Mouse (Mus musculus) kidney, postnatal 14 days (tissue): ENCODE measurements at regions not wholly inside any gene's neighbourhood (a gene's known extent, or its start where the extent isn't known, plus 50 kb on each side); places are given as distances from the start of the nearest gene placed in this dataset.

ENCODE experiments used
- DNase-seq: peaks from one replicate; pipeline ENCODE4 v3.0.0; 2022; ENCODE audit warnings: mixed read lengths

GRCm38 (mm10) chr13:48003126-48003525 is 257.9 kb upstream of the Id4 start:
- peak; percentile 10 for DNase-seq

DNA sequence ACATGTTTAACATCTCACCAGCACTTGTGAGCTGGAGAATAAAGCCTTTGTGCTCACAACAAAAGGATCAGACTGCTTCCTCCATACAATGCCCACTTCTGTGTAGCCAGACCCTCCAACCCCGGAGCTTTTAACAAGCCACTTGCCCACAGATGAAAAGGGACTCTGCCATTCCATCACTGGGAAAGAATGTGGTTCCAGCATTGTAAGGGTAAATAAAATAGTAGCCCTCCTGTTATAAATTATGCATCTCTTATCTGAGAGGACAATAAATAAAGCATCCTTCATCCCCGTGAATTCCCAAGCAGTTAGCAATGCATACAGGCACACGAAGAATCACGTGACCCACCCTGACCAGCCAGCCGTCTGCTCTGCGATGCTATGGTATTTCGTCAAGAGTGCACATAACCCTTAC is 247.7 kb upstream of the Id4 start:
- DNase-seq, result no peak

DNA sequence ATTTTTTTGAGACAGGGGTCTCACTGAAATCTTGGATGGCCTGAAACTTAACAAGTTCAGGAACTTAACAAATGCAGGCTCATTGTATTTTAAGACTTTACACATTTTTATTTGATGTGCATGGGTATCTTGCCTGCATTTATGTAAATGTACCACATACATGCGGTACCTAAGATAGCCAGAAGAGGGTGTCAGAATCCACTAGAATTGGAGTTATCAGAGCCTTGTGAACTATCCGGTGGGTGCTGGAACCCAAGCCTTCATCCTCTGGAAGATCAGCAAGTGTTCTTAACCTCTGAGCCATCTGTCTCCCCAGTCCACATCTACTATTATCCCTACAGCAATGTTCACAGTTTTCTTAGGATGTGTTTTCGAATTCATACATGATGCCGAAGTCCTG is 245.7 kb upstream of the Id4 start:
- DNase-seq, result no peak

- no peak for DNase-seq
These were observed 245.0 kb upstream of the Id4 start for GRCm38 (mm10) chr13:48016051-48016450.

- no peak for DNase-seq
These were observed 244.4 kb upstream of the Id4 start for GRCm38 (mm10) chr13:48016606-48017005.

DNA sequence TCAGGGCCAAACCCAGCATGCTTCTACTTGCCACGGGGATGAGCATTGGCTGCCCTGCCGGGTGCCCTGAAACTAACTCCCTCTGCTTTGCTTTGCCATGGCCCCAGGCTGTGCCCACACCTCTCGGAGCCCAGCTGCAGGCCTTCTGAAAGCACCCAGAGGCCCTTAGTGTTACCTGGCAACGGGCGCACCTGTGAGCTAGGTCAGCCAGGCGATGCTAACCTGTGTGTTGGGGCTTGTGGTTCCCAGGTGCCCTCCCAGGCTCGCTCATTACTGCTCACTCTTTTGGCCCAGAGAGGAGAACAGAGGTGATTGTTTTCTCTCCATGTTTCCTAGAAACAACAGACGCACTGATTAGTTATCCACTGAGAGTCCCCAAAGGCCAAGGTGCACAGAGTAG is 243.4 kb upstream of the Id4 start:
- DNase-seq, result peak; percentile 19

DNA sequence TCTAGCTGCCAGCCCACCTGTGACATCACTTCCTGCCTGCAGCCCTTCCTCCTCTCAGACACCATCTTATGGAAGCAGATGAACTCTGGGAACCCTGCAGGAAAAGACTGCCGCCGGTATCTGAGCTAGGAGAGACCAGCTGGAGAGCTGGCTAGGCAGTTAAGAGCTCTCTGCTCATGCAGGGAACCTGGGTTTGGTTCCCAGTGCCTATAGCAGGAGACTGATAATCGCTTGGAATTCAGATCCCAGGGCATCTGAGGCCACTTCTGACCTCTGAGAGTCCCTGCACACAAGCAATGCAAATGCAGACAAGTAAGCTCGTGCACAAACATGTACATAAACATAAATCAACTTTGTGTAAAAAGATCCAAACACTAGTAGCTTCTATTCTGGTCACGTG is 242.4 kb upstream of the Id4 start:
- DNase-seq, result peak; percentile 14

- no peak for DNase-seq
These were observed 237.9 kb upstream of the Id4 start for GRCm38 (mm10) chr13:48022958-48023615.

DNA sequence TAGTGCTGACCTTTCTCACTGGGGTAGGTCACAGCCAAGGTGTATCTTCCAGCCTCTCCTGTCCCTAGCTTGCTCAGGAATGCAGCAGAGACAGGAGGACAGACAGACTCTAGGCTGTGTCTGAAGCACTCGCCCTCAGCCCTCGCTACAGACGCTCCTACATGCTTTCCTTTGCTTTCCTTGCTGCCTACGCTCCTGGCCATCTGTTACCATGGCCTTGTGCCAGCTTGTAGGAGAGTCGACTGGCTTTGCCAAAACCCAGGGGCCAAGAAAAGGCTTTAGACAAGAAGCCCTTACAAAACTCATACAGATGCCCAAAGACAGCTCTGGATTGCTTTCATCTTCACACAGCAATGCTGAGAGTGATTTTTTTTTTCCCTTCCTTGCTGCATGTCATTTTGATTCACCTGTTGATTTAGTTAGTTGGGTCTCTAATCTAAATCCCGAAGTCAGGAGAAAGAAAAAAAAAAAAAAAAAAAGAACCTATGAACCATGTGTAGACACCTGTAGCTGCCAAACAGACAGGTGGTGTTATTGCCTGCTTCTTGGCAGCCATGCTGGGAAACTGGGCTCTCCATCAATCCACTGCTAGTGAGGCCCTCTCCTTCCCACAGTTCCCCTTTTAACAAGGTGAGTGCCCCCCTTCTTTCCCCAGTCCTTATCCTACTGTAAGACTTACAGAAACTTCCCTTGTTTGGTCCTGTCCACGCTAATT is 233.1 kb upstream of the Id4 start:
- peak; percentile 42 for DNase-seq

- no peak for DNase-seq
These were observed 229.5 kb upstream of the Id4 start for GRCm38 (mm10) chr13:48031491-48031890.

GRCm38 (mm10) chr13:48042172-48042571 is 218.9 kb upstream of the Id4 start:
- DNase-seq, result no peak

DNA sequence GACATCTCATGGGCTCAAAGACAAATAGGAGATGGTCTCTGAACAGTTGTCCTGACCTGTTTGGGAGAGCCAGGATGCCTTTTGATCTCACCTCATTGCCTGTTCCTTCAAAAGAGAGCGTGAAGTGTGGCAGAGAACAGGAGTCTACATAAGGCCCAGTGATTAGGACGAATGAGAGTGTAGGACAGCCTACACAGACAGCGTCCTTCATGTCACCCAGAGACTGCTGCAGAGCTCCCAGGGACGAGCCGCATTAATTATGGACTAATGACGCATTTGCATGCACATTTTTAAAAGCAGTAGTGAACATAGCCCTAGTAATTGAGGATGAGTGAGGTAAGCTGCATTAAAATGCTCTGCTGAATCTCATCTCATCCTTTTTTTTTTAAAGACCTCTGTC is 218.5 kb upstream of the Id4 start:
- DNase-seq, result no peak

DNA sequence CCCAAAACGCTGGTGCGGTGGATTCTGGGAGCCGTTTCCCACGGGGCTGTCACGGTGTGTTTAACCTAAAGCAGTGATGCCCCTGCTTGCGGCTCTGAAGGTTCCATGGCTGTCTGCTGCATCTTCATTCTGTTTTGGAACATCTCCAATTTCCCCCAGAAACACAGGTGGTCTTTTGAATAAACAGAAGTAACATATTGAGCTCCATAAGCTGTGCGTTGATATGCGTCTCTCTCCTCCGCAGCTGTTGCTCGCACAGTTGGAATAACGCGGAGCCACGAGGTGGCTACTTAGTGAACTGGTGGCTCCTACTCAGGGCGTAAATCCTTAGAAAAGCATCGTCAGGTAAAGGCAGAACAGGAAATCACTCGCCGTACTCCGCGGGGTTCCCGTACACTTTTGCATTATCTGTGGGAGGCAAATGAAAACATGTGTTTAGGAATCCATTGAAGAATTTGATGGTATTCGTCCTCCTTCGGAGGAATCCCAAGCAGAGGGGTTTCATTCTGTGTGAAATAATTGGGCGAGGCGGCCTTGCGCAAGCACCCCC is 214.8 kb upstream of the Id4 start:
- no peak for DNase-seq

- DNase-seq, result no peak
These were observed 211.2 kb upstream of the Id4 start for GRCm38 (mm10) chr13:48049796-48050195.

DNA sequence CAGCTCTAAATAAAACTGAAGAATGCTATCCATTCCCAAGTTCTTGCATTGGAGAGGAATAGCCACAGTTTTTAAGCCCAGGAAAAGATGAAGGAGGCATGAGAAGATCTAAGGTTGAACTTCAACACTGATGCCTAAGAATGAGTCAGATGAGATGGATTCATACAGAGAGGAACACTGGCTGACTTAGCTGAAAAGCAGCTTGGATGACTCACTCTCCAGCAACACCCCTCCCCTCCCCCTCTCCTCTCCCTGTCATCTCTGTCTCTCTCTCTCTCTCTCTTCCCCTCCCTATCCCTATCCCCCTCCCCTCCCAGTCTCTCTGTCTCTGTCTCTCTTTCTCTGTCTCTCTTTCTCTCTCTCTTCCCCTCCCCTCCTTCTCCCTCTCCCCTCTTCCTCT is 186.4 kb upstream of the Id4 start:
- no peak for DNase-seq

GRCm38 (mm10) chr13:48075315-48075714 is 185.7 kb upstream of the Id4 start:
- DNase-seq, result no peak

DNA sequence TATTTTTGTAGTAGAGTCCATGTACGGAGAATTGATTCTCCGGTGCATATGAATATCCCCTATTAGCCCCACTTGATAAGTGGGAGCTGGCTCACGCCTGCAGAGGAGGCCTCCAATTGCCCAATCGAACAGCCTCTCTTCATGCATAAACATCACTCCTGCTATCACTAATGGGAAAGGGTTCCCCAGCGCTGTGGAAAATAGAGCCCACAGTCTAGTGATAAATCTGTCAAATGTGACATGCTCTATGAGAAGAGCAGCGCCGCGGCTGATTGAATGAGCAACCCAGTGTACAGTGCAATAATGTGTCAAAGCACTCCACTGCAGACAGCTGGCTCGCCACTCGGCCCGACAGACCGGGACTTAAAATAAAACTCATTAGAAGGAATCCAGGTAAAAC is 182.8 kb upstream of the Id4 start:
- no peak for DNase-seq

- no peak for DNase-seq
These were observed 177.7 kb upstream of the Id4 start for GRCm38 (mm10) chr13:48083294-48083693.

DNA sequence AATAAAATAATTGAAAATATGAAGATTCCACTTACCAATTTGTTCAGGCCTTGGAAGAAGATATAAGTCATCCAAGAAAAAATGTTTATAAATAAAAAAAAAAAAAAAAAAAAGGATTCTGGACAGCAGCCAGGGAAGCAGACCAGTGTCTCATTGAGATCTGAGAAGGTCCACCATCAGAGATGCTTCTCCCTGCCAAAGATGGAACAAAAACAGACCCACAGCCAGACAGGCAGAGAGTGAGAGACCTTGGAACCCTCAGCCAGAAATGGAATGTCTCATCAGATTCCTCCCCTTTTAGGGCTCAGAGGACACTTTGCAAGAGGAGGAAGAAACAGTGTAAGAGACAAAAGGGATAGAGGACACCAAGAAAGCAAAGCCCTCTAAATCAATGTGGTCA is 177.2 kb upstream of the Id4 start:
- DNase-seq, result no peak

DNA sequence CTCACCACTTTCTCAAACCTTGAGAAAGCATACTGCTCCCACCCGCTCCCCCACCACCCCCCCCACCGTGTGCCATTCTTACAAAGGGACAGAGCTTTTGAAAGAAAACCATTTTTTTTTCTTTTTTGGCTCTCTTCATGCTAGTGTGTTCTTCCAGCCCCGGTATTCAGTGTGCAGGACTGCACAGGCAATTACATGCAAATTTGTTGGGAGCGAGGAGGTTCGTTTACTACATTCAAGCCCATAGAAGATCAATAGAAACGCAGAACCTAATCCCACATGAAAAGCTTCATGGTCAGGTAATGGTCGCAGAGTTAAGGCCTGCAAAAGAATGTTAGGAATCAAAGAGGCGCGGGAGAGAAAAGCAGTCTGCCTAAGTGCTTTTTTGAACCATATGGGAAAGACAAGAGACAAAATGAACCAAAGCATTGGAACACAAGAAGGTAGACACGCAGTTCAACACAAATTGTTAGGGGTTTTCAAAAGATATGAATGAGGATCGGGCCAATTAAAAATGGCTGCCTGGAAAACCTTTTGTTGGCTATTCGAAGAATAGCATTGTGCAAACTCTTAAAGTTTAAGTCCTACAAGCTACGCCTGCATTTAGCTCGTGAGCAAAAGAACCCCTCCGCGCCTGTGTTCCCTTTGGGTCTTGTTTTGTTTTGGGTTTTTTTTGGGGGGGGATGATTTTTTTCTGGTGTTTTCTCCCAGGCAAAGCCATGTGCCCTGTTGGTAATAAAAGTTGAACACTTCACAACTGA is 166.6 kb upstream of the Id4 start:
- DNase-seq, result no peak

DNA sequence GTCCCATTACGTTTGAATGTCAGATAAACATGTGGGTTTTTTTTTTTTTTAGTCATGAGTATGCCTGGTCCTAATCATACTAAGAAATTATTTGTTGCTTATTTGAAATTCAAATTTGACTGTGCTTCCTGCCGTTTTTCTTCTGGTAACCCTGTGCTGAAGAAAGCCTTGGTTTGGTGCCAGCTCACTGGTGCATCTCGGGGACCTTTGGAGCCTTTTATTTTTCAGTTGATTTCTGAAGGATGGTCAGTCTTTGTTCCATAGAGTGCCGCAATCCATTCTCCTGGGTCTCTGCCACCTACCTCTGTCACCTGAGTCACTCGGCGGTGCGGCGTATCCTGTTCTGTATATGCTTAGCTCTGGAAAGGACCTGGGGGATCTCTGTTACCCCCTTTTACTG is 158.9 kb upstream of the Id4 start:
- peak; percentile 84 for DNase-seq

- no peak for DNase-seq
These were observed 158.5 kb upstream of the Id4 start for GRCm38 (mm10) chr13:48102576-48102975.

DNA sequence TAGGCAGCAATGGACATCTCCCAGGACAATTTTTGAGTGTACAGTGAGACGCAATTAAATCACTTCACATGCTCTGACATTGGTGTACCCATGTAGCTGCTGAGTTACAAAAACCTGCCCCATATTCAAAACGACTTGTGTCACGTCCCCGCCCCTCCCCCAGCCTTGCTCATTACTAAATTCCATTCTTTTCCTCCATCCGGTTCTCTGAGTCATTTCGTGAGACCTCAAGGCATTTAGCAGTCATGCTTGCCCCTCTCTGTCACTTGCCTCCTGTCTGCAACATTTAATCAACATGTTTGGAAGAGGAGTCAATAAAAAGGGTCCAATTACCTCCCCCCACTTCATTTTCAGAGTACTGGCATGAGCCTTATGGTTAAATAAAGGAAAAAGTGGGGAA is 156.3 kb upstream of the Id4 start:
- DNase-seq, result peak; percentile 28

- DNase-seq, result no peak
These were observed 154.1 kb upstream of the Id4 start for GRCm38 (mm10) chr13:48106946-48107345.
